Mouse (Mus musculus) erythroblast, embryonic 14.5 days (primary cell): ENCODE results near the gene Apoa4. TPM values are rescaled to one million over a fixed set of nuclear protein-coding genes. Genes with fewer than 3 reads are reported as not detected.

ENCODE experiments used
- H3K27me3 ChIP-seq: 2 replicates; pipeline ENCODE4 v1.6.1; 2012; ENCODE audit warnings: inconsistent platforms; ENCODE audit not compliant: control insufficient read depth
- H3K36me3 ChIP-seq: 2 replicates; pipeline ENCODE4 v1.6.1; 2012; ENCODE audit warnings: mild to moderate bottlenecking, inconsistent platforms; ENCODE audit not compliant: control insufficient read depth
- H3K4me1 ChIP-seq: 2 replicates; pipeline ENCODE4 v1.6.1; 2012; ENCODE audit warnings: inconsistent platforms; ENCODE audit not compliant: control insufficient read depth
- H3K4me3 ChIP-seq: replicated peaks from 2 replicates; pipeline ENCODE3; 2012; ENCODE audit warnings: moderate library complexity, mild to moderate bottlenecking, inconsistent platforms
- H3K9me3 ChIP-seq: 2 replicates; pipeline ENCODE4 v1.6.1; 2012; ENCODE audit warnings: low read length, inconsistent platforms, mixed read lengths; ENCODE audit not compliant: control insufficient read depth
- GATA1 ChIP-seq: IDR thresholded peaks from 2 replicates; pipeline ENCODE4 v1.6.1; 2012; ENCODE audit warnings: low read length, inconsistent platforms, mixed read lengths
- TAL1 ChIP-seq: IDR thresholded peaks from 3 replicates; pipeline ENCODE4 v1.6.1; 2012; ENCODE audit warnings: low read length, inconsistent platforms, mixed read lengths
- polyA plus RNA-seq: library from polyadenylated mRNA; stranded (reverse); fragments of >175 nt; gene quantifications from 2 replicates; pipeline ENCODE4 v1.2.3, GENCODE M21; 2012

The Apoa4 gene
- polyA plus RNA-seq, 1 experiment: not detected

DNA sequence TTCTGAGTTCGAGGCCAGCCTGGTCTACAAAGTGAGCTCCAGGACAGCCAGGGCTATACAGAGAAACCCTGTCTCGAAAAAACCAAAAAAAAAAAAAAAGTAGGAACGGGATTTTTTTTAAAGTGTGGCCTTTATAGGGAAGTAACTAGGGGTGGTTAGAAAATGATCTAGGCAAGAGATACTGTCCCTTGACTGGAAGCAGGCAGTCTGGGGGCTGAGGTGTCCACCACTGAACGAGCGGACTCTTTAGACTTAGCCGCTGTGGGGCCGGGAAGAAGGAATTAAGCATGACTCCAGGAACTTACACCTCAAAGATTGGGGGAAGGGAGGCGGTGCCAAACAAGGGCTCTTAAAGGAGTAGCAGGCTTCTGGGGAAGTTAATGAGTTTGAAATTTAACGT is 22.3 kb upstream of the Apoa4 start:
- H3K4me1 ChIP-seq: peaks cover 30% of the 10 kb centered on the region
- TF ChIP-seq GATA1 (no peak), TAL1 (no peak)
- no peak overlapping the region for H3K4me3 ChIP-seq

GRCm38 (mm10) chr9:46223090-46223489 is 17.4 kb upstream of the Apoa4 start:
- no peaks in the 10 kb centered on the region for H3K9me3 ChIP-seq
- peaks cover 14% of the 10 kb centered on the region for H3K36me3 ChIP-seq
- H3K4me3 ChIP-seq: no peak overlapping the region
- TF ChIP-seq GATA1 (no peak), TAL1 (no peak)
- H3K4me1 ChIP-seq: no peaks in the 10 kb centered on the region; the same call in 1 of the 2 replicates
- no peaks in the 10 kb centered on the region for H3K27me3 ChIP-seq

More for the DNA sequence above, 22.3 kb upstream of the Apoa4 start:
- peaks cover 17% of the 10 kb centered on the region for H3K36me3 ChIP-seq
- H3K9me3 ChIP-seq: no peaks in the 10 kb centered on the region
- H3K27me3 ChIP-seq: no peaks in the 10 kb centered on the region

GRCm38 (mm10) chr9:46224101-46224500 is 16.4 kb upstream of the Apoa4 start:
- no peak for TF ChIP-seq TAL1
- TF ChIP-seq GATA1: no peak
- Histone ChIP-seq H3K9me3 (no peaks in the 10 kb centered on the region), H3K4me1 (no peaks in the 10 kb centered on the region; the same call in 1 of the 2 replicates), H3K27me3 (no peaks in the 10 kb centered on the region), H3K4me3 (no peak overlapping the region), H3K36me3 (peaks cover 13% of the 10 kb centered on the region)

DNA sequence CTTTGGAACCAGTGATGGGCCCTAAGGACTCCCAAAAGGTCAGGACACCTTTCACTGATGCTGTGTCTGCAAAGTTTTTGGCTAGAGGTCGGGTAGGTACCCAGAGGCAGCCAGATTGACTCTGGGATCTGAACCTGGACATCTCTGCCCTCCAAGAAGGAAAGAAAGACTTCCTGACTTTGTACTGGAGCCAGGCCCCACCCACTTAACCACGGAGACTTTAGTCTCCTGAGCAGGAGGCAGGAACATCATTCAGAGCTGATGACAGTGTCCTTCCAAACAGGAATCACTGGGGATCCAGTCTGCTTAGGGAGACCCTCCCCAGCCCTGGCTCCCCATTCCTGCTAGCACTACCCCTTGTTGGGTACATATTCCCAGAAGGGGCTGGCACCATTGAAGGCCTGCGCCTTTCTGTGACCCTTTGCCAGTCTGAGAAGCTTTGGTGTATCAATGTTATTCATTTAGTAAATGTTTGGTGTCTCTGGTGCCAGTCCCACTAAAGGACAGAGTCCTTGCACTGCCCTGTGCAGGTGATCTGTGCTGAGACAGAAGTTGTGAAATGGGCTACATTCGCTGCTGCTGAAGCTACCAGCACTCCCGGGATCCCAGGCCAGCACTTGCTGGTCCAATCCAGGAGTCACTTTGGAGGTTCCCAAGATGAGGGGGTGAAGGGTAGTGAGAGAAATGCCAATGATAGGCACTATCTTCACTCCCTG is 15.4 kb upstream of the Apoa4 start:
- Histone ChIP-seq H3K27me3 (no peaks in the 10 kb centered on the region), H3K4me3 (no peak overlapping the region), H3K9me3 (no peaks in the 10 kb centered on the region), H3K4me1 (peaks cover 4% of the 10 kb centered on the region), H3K36me3 (peaks cover 9% of the 10 kb centered on the region)
- TF ChIP-seq GATA1 (no peak), TAL1 (no peak)

DNA sequence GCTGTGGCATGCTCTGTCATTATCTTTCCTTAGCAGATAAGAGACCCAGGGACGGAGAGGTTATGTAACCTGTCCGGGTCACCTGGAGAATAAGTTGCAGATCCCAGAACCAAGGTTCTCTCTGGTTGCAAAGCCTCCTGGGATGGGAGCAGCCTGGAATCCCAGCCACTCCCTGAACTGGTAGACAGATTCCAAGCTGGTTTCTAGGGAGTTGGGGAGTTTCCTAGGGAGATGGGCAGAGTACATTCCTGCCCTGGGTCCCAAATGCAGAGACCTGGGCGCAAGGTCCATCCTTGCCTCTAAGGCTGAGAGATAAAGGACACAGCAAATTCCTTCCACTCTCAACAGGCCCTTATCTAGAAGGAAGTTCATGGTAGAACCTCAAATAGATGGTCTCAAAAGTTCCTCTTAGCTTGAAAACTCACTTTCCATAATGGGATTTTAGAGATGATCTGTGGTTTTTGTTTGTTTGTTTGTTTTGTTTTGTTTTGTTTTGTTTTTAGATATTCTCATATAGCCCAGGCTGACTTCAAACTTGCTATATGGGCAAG is 13.4 kb upstream of the Apoa4 start:
- Histone ChIP-seq H3K36me3 (no peaks in the 10 kb centered on the region), H3K9me3 (no peaks in the 10 kb centered on the region), H3K27me3 (no peaks in the 10 kb centered on the region), H3K4me1 (peaks cover 6% of the 10 kb centered on the region), H3K4me3 (no peak overlapping the region)
- no peak for TF ChIP-seq GATA1
- no peak for TF ChIP-seq TAL1

DNA sequence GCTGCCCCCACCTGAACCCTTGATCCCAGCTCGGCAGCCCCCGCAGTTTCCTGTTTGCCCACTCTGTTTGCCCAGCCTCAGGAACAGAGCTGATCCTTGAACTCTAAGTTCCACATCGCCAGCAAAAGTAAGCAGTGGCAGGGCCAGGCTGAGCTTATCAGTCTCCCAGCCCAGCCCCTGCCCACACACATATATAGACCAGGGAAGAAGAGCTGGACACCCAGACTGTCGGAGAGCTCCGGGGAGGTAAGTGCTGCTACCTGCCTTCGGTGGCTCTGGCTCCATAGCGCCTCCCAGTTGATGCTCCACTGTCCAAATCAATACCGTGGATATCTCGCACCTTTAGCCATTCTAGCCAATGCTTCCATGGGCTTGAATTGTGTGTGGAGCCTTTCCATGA is 12.0 kb upstream of the Apoa4 start, which contains the start of gene Apoa1:
Apoa1 (plus strand) TSS at position 90 of the 400 bp plus-strand sequence.
- peak within 1 kb of the TSS; percentile 56 for H3K4me3 ChIP-seq

DNA sequence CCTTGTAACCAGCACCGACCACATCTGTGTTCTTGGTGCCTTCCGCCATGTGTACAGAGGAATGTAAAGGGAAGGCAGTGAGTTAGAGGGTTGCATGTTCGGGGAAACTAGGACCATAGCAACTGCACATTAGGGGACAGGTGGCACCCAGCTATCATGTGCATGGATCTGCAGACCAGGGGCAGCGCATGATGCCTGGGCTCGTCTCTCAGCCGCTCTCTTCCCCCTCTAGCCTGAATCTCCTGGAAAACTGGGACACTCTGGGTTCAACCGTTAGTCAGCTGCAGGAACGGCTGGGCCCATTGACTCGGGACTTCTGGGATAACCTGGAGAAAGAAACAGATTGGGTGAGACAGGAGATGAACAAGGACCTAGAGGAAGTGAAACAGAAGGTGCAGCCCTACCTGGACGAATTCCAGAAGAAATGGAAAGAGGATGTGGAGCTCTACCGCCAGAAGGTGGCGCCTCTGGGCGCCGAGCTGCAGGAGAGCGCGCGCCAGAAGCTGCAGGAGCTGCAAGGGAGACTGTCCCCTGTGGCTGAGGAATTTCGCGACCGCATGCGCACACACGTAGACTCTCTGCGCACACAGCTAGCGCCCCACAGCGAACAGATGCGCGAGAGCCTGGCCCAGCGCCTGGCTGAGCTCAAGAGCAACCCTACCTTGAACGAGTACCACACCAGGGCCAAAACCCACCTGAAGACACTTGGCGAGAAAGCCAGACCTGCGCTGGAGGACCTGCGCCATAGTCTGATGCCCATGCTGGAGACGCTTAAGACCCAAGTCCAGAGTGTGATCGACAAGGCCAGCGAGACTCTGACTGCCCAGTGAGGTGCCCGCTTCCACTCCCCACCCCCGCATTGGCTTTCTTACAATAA is 10.7 kb upstream of the Apoa4 start:
- Histone ChIP-seq H3K9me3 (no peaks in the 10 kb centered on the region), H3K27me3 (no peaks in the 10 kb centered on the region), H3K4me3 (peak overlapping the region; percentile 56), H3K36me3 (no peaks in the 10 kb centered on the region), H3K4me1 (peaks cover 6% of the 10 kb centered on the region)
- TF ChIP-seq TAL1: no peak
- TF ChIP-seq GATA1: no peak

More for the DNA sequence above, 12.0 kb upstream of the Apoa4 start, which contains the start of gene Apoa1:
- Histone ChIP-seq H3K9me3 (no peaks in the 10 kb centered on the region), H3K36me3 (no peaks in the 10 kb centered on the region), H3K27me3 (no peaks in the 10 kb centered on the region), H3K4me1 (peaks cover 6% of the 10 kb centered on the region)
- no peak for TF ChIP-seq TAL1

GRCm38 (mm10) chr9:46230450-46230975 is 10.0 kb upstream of the Apoa4 start:
- H3K9me3 ChIP-seq: no peaks in the 10 kb centered on the region
- H3K4me1 ChIP-seq: peaks cover 10% of the 10 kb centered on the region
- H3K36me3 ChIP-seq: no peaks in the 10 kb centered on the region
- H3K27me3 ChIP-seq: no peaks in the 10 kb centered on the region
- TF ChIP-seq TAL1: no peak
- TF ChIP-seq GATA1: no peak
- peak overlapping the region; percentile 56 for H3K4me3 ChIP-seq

GRCm38 (mm10) chr9:46235196-46235595 is 5.3 kb upstream of the Apoa4 start:
- no peaks in the 10 kb centered on the region for H3K9me3 ChIP-seq
- H3K4me3 ChIP-seq: no peak overlapping the region
- no peaks in the 10 kb centered on the region for H3K27me3 ChIP-seq
- no peaks in the 10 kb centered on the region for H3K36me3 ChIP-seq
- H3K4me1 ChIP-seq: peaks cover 11% of the 10 kb centered on the region
- TF ChIP-seq TAL1 (no peak), GATA1 (no peak)
